ENCODE assay signal across 9 mouse cellular contexts in the genomic region with DNA sequence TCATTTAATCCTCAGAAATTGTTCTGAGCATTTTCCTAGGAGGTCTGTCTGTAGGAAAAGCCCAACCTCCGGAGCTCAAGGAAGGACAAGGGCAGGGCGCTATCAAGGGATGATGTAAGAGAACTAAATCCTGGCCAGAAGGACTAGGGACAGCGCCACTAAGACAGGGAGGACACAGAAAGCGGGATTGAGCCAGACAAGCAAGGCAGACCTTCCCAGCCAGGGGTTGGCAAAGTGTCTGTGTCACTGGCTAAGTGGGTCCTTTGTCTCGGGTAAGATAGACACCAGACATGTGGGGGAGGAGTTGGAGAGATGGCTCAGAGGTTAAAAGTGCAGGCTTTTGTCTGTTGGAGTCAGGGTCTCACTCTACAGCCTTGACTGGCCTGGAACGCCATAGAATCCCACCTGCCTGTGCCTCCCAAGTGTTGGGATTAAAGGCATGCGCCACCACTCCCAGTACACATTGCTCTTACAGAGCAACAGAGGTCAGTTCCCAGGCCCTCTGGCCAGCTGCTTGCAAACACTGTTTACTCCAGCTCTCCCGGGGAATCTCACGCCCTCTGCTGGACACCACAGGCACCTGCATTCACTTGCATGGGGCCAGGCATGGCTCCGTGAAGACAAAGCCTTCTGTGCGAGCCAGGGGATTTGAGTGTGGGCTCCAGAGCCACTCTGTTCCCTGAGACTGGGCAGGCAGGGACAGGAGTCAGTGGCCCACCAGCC. TPM values are rescaled to one million over a fixed set of nuclear protein-coding genes. Genes with fewer than 3 reads are reported as not detected.
DNase-seq lines count a peak whose midpoint lies in the region; ATAC-seq and TF ChIP-seq lines count a peak whose summit lies in the region.
"Had no signal": no experiment of that assay in that cellular context is flagged by ENCODE, and none has a peak within 500 bp of the region (broad histone marks: within the 10 kb centered on the region; RNA-seq: fewer than 3 reads in every experiment).

No protein-coding gene starts in this region.

- no peak for TF ChIP-seq EP300 in lung, postnatal 0 days (IDR thresholded peaks at IDR 0.05)

- ATAC-seq in lung, postnatal 0 days = peak; percentile 25; the same call in 1 of the 2 replicates
- ATAC-seq in midbrain, embryonic 16.5 days = no peak

- 0 out of 2 replicates have a peak, but pooled peaks cover 3% of the 10 kb centered on the region for H3K4me1 ChIP-seq in lung, postnatal 0 days (ENCODE audit: insufficient read depth, low read depth, low read length)
- peaks cover 15% of the 10 kb centered on the region for H3K4me1 ChIP-seq in embryonic facial prominence, embryonic 10.5 days
- peaks cover 5% of the 10 kb centered on the region for H3K4me1 ChIP-seq in midbrain, embryonic 16.5 days (ENCODE audit: control insufficient read depth, insufficient read depth, low read length)

- TF ChIP-seq CTCF in lung, postnatal 0 days (IDR thresholded peaks at IDR 0.05) = peak; percentile 74

- no peak overlapping the region for H3K27ac ChIP-seq in lung, postnatal 0 days (ENCODE audit: low read length)
- H3K27ac ChIP-seq in embryonic facial prominence, embryonic 10.5 days (replicated peaks) = peak overlapping the region; percentile 48
- H3K27ac ChIP-seq in midbrain, embryonic 16.5 days (ENCODE audit: low read length) = no peak overlapping the region
- H3K27ac ChIP-seq: embryonic facial prominence, embryonic 13.5 days had no signal

- H3K4me3 ChIP-seq in lung, postnatal 0 days (ENCODE audit: low read depth, low read length) = no peak overlapping the region
- no peak overlapping the region for H3K4me3 ChIP-seq in embryonic facial prominence, embryonic 10.5 days
- H3K4me3 ChIP-seq in midbrain, embryonic 16.5 days (ENCODE audit: low read depth, low read length) = no peak overlapping the region
- H3K4me3 ChIP-seq: embryonic facial prominence, embryonic 13.5 days had no signal

- H3K36me3 ChIP-seq in lung, postnatal 0 days (ENCODE audit: insufficient read depth, low read length) = no peaks in the 10 kb centered on the region
- no peaks in the 10 kb centered on the region for H3K36me3 ChIP-seq in embryonic facial prominence, embryonic 10.5 days (replicated peaks)
- H3K36me3 ChIP-seq in midbrain, embryonic 16.5 days (ENCODE audit: control insufficient read depth, insufficient read depth, low read length) = no peaks in the 10 kb centered on the region
- H3K36me3 ChIP-seq: embryonic facial prominence, embryonic 13.5 days had no signal

- peak; percentile 33 to 42 for DNase-seq in cerebellum, postnatal 25 days
- DNase-seq in cerebellum, adult 8-10 months = no peak
- peak; percentile 41 for DNase-seq in lung, postnatal 0 days (ENCODE audit: low spot score)
- no peak for DNase-seq in lung, postnatal 25 days (ENCODE audit: low spot score)
- peak; percentile 61 for DNase-seq in embryonic facial prominence, embryonic 10.5 days (ENCODE audit: low spot score)
- peak; percentile 73 for DNase-seq in retina, postnatal 1 day
- DNase-seq in urinary bladder, postnatal 10 days (ENCODE audit: low spot score) = no peak

- H3K9ac ChIP-seq in lung, postnatal 0 days (replicated peaks; ENCODE audit: low read depth) = no peak overlapping the region
- no peak overlapping the region for H3K9ac ChIP-seq in midbrain, embryonic 16.5 days (ENCODE audit: low read depth, low read length)
- H3K9ac ChIP-seq: embryonic facial prominence, embryonic 13.5 days had no signal

- H3K4me2 ChIP-seq in lung, postnatal 0 days (replicated peaks; ENCODE audit: low read depth, low read length) = no peak overlapping the region
- H3K4me2 ChIP-seq in midbrain, embryonic 16.5 days (ENCODE audit: low read length) = no peak overlapping the region
- H3K4me2 ChIP-seq: embryonic facial prominence, embryonic 13.5 days had no signal

- 44% methylated on average over 11 of the region's 11 CpGs for WGBS in lung, postnatal 0 days
- 61% methylated on average over 11 of the region's 11 CpGs for WGBS in embryonic facial prominence, embryonic 10.5 days
- 62% methylated on average over 11 of the region's 11 CpGs for WGBS in midbrain, embryonic 16.5 days

- H3K9me3 ChIP-seq in lung, postnatal 0 days (ENCODE audit: low read length) = no peaks in the 10 kb centered on the region
- H3K9me3 ChIP-seq in embryonic facial prominence, embryonic 10.5 days = no peaks in the 10 kb centered on the region
- H3K9me3 ChIP-seq in midbrain, embryonic 16.5 days (replicated peaks; ENCODE audit: control insufficient read depth, low read length, poor library complexity, severe bottlenecking) = no peaks in the 10 kb centered on the region
- H3K9me3 ChIP-seq: embryonic facial prominence, embryonic 13.5 days had no signal

- H3K27me3 ChIP-seq in lung, postnatal 0 days (replicated peaks; ENCODE audit: insufficient read depth, low read length) = no peaks in the 10 kb centered on the region
- H3K27me3 ChIP-seq in embryonic facial prominence, embryonic 10.5 days (replicated peaks; ENCODE audit: low read depth, poor library complexity, severe bottlenecking) = no peaks in the 10 kb centered on the region
- no peaks in the 10 kb centered on the region for H3K27me3 ChIP-seq in midbrain, embryonic 16.5 days (ENCODE audit: control insufficient read depth, insufficient read depth, low read depth, low read length)
- H3K27me3 ChIP-seq: embryonic facial prominence, embryonic 13.5 days had no signal

RNA-seq across cellular contexts. Expression of a gene that starts 11.3 kb away (rescaled TPM):
- 9.9 and 10.0 TPM in 2 replicates for polyA plus RNA-seq in lung, postnatal 0 days (2015; fragmentation: Nextera tagmentation; extraction: Ambion mirVana)
- 19.4 and 20.1 TPM in 2 replicates for polyA plus RNA-seq in embryonic facial prominence, embryonic 10.5 days (2016; fragmentation: Nextera tagmentation; extraction: Ambion mirVana)
- polyA plus RNA-seq in midbrain, embryonic 16.5 days (2015; fragmentation: Nextera tagmentation; extraction: Ambion mirVana) = 27.2 and 33.1 TPM in 2 replicates

RNA-seq across cellular contexts. Expression of a gene that starts 11.4 kb away (rescaled TPM):
- polyA plus RNA-seq in lung, postnatal 0 days (2015; fragmentation: Nextera tagmentation; extraction: Ambion mirVana) = 24.9 and 25.4 TPM in 2 replicates
- 62.3 and 64.3 TPM in 2 replicates for polyA plus RNA-seq in embryonic facial prominence, embryonic 10.5 days (2016; fragmentation: Nextera tagmentation; extraction: Ambion mirVana)
- 38.7 and 39.9 TPM in 2 replicates for polyA plus RNA-seq in midbrain, embryonic 16.5 days (2015; fragmentation: Nextera tagmentation; extraction: Ambion mirVana)

RNA-seq across cellular contexts. Expression of a gene that starts 12.3 kb away (rescaled TPM):
- polyA plus RNA-seq in lung, postnatal 0 days (2015; fragmentation: Nextera tagmentation; extraction: Ambion mirVana) = 1.7 and 2.0 TPM in 2 replicates
- polyA plus RNA-seq in embryonic facial prominence, embryonic 10.5 days (2016; fragmentation: Nextera tagmentation; extraction: Ambion mirVana) = 0.65 and 0.81 TPM in 2 replicates
- 2.0 and 2.1 TPM in 2 replicates for polyA plus RNA-seq in midbrain, embryonic 16.5 days (2015; fragmentation: Nextera tagmentation; extraction: Ambion mirVana)

RNA-seq across cellular contexts. Expression of a gene that starts 12.6 kb away (rescaled TPM):
- 17.5 and 19.7 TPM in 2 replicates for polyA plus RNA-seq in lung, postnatal 0 days (2015; fragmentation: Nextera tagmentation; extraction: Ambion mirVana)
- 11.9 and 12.3 TPM in 2 replicates for polyA plus RNA-seq in embryonic facial prominence, embryonic 10.5 days (2016; fragmentation: Nextera tagmentation; extraction: Ambion mirVana)
- polyA plus RNA-seq in midbrain, embryonic 16.5 days (2015; fragmentation: Nextera tagmentation; extraction: Ambion mirVana) = 13.1 and 13.5 TPM in 2 replicates

RNA-seq across cellular contexts. Expression of a gene that starts 32.9 kb away (rescaled TPM):
- 1.3 and 2.0 TPM in 2 replicates for polyA plus RNA-seq in lung, postnatal 0 days (2015; fragmentation: Nextera tagmentation; extraction: Ambion mirVana)
- polyA plus RNA-seq in embryonic facial prominence, embryonic 10.5 days (2016; fragmentation: Nextera tagmentation; extraction: Ambion mirVana) = 0.27 TPM in 1 of 2 replicates, not detected in the other
- 0.47 and 1.2 TPM in 2 replicates for polyA plus RNA-seq in midbrain, embryonic 16.5 days (2015; fragmentation: Nextera tagmentation; extraction: Ambion mirVana)
- polyA plus RNA-seq: embryonic facial prominence, embryonic 13.5 days had no signal

Comparison
In these comparisons a context has a peak if more than half of its experiments do, and no peak if none do; other contexts are left out.
1. DNase-seq: peak in cerebellum, postnatal 25 days (2 of 2), lung, postnatal 0 days (single experiment), embryonic facial prominence, embryonic 10.5 days (single experiment) and retina, postnatal 1 day (single experiment); none in cerebellum, adult 8-10 months (single experiment), lung, postnatal 25 days (single experiment) and urinary bladder, postnatal 10 days (single experiment).